Mouse (Mus musculus): ENCODE results near the gene Clybl. TPM values are rescaled to one million over a fixed set of nuclear protein-coding genes. Genes with fewer than 3 reads are reported as not detected.

Clybl gene
- polyA plus RNA-seq, 1 experiment: 66.7 TPM

DNA sequence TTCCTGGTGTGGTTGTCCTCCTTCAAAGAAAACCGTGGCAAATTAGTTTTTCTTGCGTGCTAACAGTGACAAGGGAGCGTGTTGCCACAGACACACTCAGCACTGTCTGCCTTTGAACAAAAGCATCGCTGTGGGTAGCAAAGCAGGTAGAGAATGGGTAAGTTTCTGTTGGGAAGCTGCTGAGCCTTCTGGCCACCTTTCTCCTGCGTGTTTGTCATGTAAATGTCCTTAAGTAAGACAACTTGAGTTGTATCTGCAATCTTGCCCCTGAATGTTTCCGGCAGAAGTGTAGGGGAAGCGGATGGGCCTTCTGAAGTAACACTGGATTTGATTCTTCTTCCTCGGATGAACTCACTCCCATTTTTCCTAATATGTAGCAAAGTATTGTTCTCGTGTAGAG is 148.6 kb downstream of the Clybl start:
- Histone ChIP-seq H3K36me3 (ENCODE audit: control insufficient read depth, insufficient read depth, low read length) (no peaks in the 10 kb centered on the region), H3K4me3 (ENCODE audit: insufficient read depth, low read depth, low read length) (no peak overlapping the region), H3K27me3 (replicated peaks; ENCODE audit: control insufficient read depth, insufficient read depth, low read length) (no peaks in the 10 kb centered on the region), H3K27ac (ENCODE audit: insufficient read depth, low read depth, low read length) (no peak overlapping the region), H3K4me1 (ENCODE audit: control insufficient read depth, insufficient read depth, low read length) (peaks cover 3% of the 10 kb centered on the region)
- DNase-seq: no peak
- 85% methylated on average over 9 of the region's 9 CpGs for WGBS
- TF ChIP-seq CTCF (conservative IDR thresholded peaks at IDR 0.05; ENCODE audit: insufficient read depth, insufficient read length, low read depth, low read length): no peak
- no peak for TF ChIP-seq POLR2A (IDR thresholded peaks at IDR 0.05; ENCODE audit: low read depth, low read length)

GRCm38 (mm10) chr14:122330716-122331115 is 149.2 kb downstream of the Clybl start:
- DNase-seq: no peak
- H3K4me3 ChIP-seq (ENCODE audit: insufficient read depth, low read depth, low read length): no peak overlapping the region
- H3K27me3 ChIP-seq (replicated peaks; ENCODE audit: control insufficient read depth, insufficient read depth, low read length): no peaks in the 10 kb centered on the region
- WGBS: 93% methylated on average over 2 of the region's 2 CpGs
- H3K36me3 ChIP-seq (ENCODE audit: control insufficient read depth, insufficient read depth, low read length): no peaks in the 10 kb centered on the region
- H3K27ac ChIP-seq (ENCODE audit: insufficient read depth, low read depth, low read length): no peak overlapping the region
- peaks cover 3% of the 10 kb centered on the region for H3K4me1 ChIP-seq (ENCODE audit: control insufficient read depth, insufficient read depth, low read length)
- TF ChIP-seq CTCF (conservative IDR thresholded peaks at IDR 0.05; ENCODE audit: insufficient read depth, insufficient read length, low read depth, low read length) (no peak), POLR2A (IDR thresholded peaks at IDR 0.05; ENCODE audit: low read depth, low read length) (no peak)

DNA sequence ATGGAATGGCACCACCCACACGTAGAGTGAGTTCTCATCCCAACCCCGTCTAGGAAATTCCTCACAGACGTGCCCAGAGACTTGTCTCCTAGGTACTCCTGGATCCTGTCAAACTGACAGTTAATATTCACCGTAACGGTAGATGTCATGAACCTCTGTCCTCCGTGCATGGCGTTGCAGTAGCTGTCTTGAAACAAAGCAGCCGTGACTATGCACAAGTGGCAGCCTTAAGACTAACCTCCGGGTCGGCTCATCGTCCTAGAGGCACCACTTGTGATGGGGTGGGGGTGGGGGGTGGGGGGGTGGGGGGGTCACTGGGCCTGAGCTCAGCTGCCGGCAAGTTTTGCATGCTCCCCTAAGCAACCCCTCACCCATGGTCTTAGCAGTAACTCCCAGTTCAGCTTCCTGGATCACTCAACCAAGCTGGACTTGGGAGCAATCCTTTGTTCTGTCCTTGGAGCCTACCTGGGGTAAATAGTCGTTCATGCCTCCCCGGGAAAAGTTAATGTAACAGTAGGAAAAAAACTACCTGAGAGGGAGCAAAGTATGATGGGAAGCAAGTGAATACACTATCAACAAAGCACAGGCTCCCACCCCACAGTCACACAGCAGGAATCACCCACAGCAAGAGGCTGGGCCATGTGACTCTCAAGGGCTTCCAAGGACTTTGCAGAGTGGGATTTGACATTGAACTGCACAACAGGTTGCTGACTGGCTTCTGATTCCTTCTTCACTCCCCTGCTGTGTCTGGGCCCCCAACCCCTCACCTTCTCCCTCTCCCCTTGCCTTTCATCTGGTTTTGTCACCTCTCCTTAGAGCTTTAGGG is 150.3 kb downstream of the Clybl start:
- 34% methylated on average over 14 of the region's 14 CpGs for WGBS
- DNase-seq: peak; percentile 31
- H3K36me3 ChIP-seq (ENCODE audit: control insufficient read depth, insufficient read depth, low read length): no peaks in the 10 kb centered on the region
- TF ChIP-seq CTCF (conservative IDR thresholded peaks at IDR 0.05; ENCODE audit: insufficient read depth, insufficient read length, low read depth, low read length) (no peak), POLR2A (IDR thresholded peaks at IDR 0.05; ENCODE audit: low read depth, low read length) (no peak)
- H3K27me3 ChIP-seq (replicated peaks; ENCODE audit: control insufficient read depth, insufficient read depth, low read length): no peaks in the 10 kb centered on the region
- H3K4me3 ChIP-seq (ENCODE audit: insufficient read depth, low read depth, low read length): no peak overlapping the region
- H3K4me1 ChIP-seq (ENCODE audit: control insufficient read depth, insufficient read depth, low read length): peaks cover 3% of the 10 kb centered on the region
- no peak overlapping the region for H3K27ac ChIP-seq (ENCODE audit: insufficient read depth, low read depth, low read length)

DNA sequence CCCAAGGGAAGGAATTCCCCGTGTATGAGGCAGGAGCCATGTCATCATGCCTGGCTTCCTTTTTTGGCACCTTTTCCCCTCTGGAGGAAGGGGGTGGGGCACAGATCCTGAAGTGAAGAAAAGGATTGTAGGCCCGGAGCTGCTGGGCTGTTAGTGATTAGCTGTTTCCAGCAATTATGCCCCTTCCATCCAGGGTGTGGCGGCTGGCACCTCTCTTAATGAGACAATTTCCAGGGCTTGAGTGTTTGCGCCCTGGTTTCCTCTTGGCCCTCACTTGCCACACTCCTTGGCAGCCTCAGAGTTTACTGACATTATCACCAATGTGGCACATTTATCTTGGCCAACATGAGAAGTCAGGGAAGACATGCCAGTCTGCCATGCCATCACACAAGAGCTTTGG is 155.5 kb downstream of the Clybl start:
- Histone ChIP-seq H3K36me3 (ENCODE audit: control insufficient read depth, insufficient read depth, low read length) (no peaks in the 10 kb centered on the region), H3K4me1 (ENCODE audit: control insufficient read depth, insufficient read depth, low read length) (peaks cover 3% of the 10 kb centered on the region), H3K27ac (ENCODE audit: insufficient read depth, low read depth, low read length) (no peak overlapping the region), H3K27me3 (replicated peaks; ENCODE audit: control insufficient read depth, insufficient read depth, low read length) (no peaks in the 10 kb centered on the region), H3K4me3 (ENCODE audit: insufficient read depth, low read depth, low read length) (no peak overlapping the region)
- TF ChIP-seq POLR2A (IDR thresholded peaks at IDR 0.05; ENCODE audit: low read depth, low read length) (no peak), CTCF (conservative IDR thresholded peaks at IDR 0.05; ENCODE audit: insufficient read depth, insufficient read length, low read depth, low read length) (no peak)
- 42% methylated on average over 4 of the region's 4 CpGs for WGBS
- no peak for DNase-seq

DNA sequence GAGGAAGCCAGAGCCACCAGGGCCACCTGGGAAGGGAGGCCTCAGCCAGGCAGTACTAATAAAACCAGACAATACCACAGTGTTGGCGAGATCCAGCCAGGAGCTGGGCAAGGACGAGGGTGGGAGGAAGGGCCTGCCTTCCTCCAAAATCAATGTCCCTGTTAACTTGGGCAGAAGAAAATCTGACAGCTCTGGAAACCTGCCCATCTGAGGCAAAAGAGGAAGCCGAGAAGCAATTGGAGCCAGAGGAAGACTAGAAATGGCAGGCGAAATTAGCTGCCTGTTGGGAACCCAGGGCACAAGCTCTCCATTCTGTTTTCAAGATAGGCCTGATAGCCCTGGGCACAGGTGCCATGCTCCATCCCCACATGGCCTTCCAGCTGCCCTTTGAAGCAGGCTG is 157.3 kb downstream of the Clybl start:
- peak; percentile 41 for DNase-seq
- no peak overlapping the region for H3K4me3 ChIP-seq (ENCODE audit: insufficient read depth, low read depth, low read length)
- H3K27me3 ChIP-seq (replicated peaks; ENCODE audit: control insufficient read depth, insufficient read depth, low read length): no peaks in the 10 kb centered on the region
- no peaks in the 10 kb centered on the region for H3K36me3 ChIP-seq (ENCODE audit: control insufficient read depth, insufficient read depth, low read length)
- WGBS: 63% methylated on average over 4 of the region's 4 CpGs
- TF ChIP-seq POLR2A (IDR thresholded peaks at IDR 0.05; ENCODE audit: low read depth, low read length): no peak
- TF ChIP-seq CTCF (conservative IDR thresholded peaks at IDR 0.05; ENCODE audit: insufficient read depth, insufficient read length, low read depth, low read length): no peak
- no peak overlapping the region for H3K27ac ChIP-seq (ENCODE audit: insufficient read depth, low read depth, low read length)
- H3K4me1 ChIP-seq (ENCODE audit: control insufficient read depth, insufficient read depth, low read length): no peaks in the 10 kb centered on the region; the same call in 1 of the 2 replicates

- Histone ChIP-seq H3K27me3 (replicated peaks; ENCODE audit: control insufficient read depth, insufficient read depth, low read length) (no peaks in the 10 kb centered on the region), H3K4me3 (ENCODE audit: insufficient read depth, low read depth, low read length) (no peak overlapping the region), H3K4me1 (ENCODE audit: control insufficient read depth, insufficient read depth, low read length) (no peaks in the 10 kb centered on the region; the same call in 1 of the 2 replicates), H3K27ac (ENCODE audit: insufficient read depth, low read depth, low read length) (no peak overlapping the region), H3K36me3 (ENCODE audit: control insufficient read depth, insufficient read depth, low read length) (no peaks in the 10 kb centered on the region)
- no peak for TF ChIP-seq POLR2A (IDR thresholded peaks at IDR 0.05; ENCODE audit: low read depth, low read length)
- no peak for TF ChIP-seq CTCF (conservative IDR thresholded peaks at IDR 0.05; ENCODE audit: insufficient read depth, insufficient read length, low read depth, low read length)
- DNase-seq: no peak
- WGBS: 94% methylated on average over 5 of the region's 5 CpGs
These were observed 158.6 kb downstream of the Clybl start for GRCm38 (mm10) chr14:122340141-122340540.

GRCm38 (mm10) chr14:122341591-122342360 is 160.3 kb downstream of the Clybl start:
- H3K36me3 ChIP-seq (ENCODE audit: control insufficient read depth, insufficient read depth, low read length): no peaks in the 10 kb centered on the region
- DNase-seq: no peak
- WGBS: 70% methylated on average over 6 of the region's 6 CpGs
- H3K27me3 ChIP-seq (replicated peaks; ENCODE audit: control insufficient read depth, insufficient read depth, low read length): no peaks in the 10 kb centered on the region
- TF ChIP-seq CTCF (conservative IDR thresholded peaks at IDR 0.05; ENCODE audit: insufficient read depth, insufficient read length, low read depth, low read length) (no peak), POLR2A (IDR thresholded peaks at IDR 0.05; ENCODE audit: low read depth, low read length) (no peak)
- H3K4me1 ChIP-seq (ENCODE audit: control insufficient read depth, insufficient read depth, low read length): no peaks in the 10 kb centered on the region; the same call in 1 of the 2 replicates
- no peak overlapping the region for H3K4me3 ChIP-seq (ENCODE audit: insufficient read depth, low read depth, low read length)
- no peak overlapping the region for H3K27ac ChIP-seq (ENCODE audit: insufficient read depth, low read depth, low read length)
